Mouse (Mus musculus) ES-E14 (cell line): ENCODE results near the gene Tnfaip6. TPM values are rescaled to one million over a fixed set of nuclear protein-coding genes. Genes with fewer than 3 reads are reported as not detected.
"Not testable (repeated sequence)": the region's sequence is repeated elsewhere in the genome, so short reads cannot be mapped to it uniquely, and the experiment has no call there.

Experiments
- DNase-seq: peaks from one replicate; pipeline ENCODE4 v3.0.0-alpha.2; 2013; ENCODE audit warnings: low read depth, low spot score
- H3K27ac ChIP-seq: 2 replicates; pipeline ENCODE4 v1.5.1; 2012; ENCODE audit warnings: low read depth, mild to moderate bottlenecking, low read length, moderate library complexity, mixed read lengths; ENCODE audit not compliant: poor library complexity, insufficient read depth, severe bottlenecking
- H3K36me3 ChIP-seq: 2 replicates; pipeline ENCODE4 v1.6.1; 2012; ENCODE audit warnings: mild to moderate bottlenecking, low read length, moderate library complexity, mixed read lengths; ENCODE audit not compliant: control insufficient read depth, poor library complexity, insufficient read depth, severe bottlenecking
- H3K4me1 ChIP-seq, 2 experiments: fragments of 150-350 bp in 1 of 2; sonication (generic) in 1 of 2; 2 replicates each; pipeline ENCODE4 v1.6.1; 2012; ENCODE audit warnings: low read length in 2 of 2, mild to moderate bottlenecking in 1 of 2, mixed read lengths in 1 of 2; ENCODE audit not compliant: control insufficient read depth in 2 of 2, insufficient read depth in 2 of 2, poor library complexity in 1 of 2
- H3K4me3 ChIP-seq, 2 experiments: fragments of 150-350 bp in 1 of 2; sonication (generic) in 1 of 2; 2 replicates each; pipeline ENCODE4 v1.5.1; 2012; ENCODE audit warnings: low read length in 2 of 2, low read depth in 1 of 2, mild to moderate bottlenecking in 1 of 2, mixed read lengths in 1 of 2; ENCODE audit not compliant: insufficient read depth in 1 of 2, poor library complexity in 1 of 2, severe bottlenecking in 1 of 2
- H3K9ac ChIP-seq: 2 replicates; pipeline ENCODE4 v1.6.1; 2012; ENCODE audit warnings: low read depth, mild to moderate bottlenecking, low read length, mixed read lengths; ENCODE audit not compliant: poor library complexity, insufficient read depth, severe bottlenecking
- H3K9me3 ChIP-seq: fragments of 150-350 bp; sonication (generic); 2 replicates; pipeline ENCODE4 v1.6.1; 2012; ENCODE audit warnings: low read depth, mild to moderate bottlenecking, low read length; ENCODE audit not compliant: control insufficient read depth, insufficient read depth
- CHD2 ChIP-seq: IDR thresholded peaks from 2 replicates; pipeline ENCODE4 v1.6.1; 2014; ENCODE audit warnings: mild to moderate bottlenecking, low read depth, low read length, inconsistent platforms
- HCFC1 ChIP-seq: IDR thresholded peaks from 2 replicates; pipeline ENCODE4 v1.6.1; 2012; ENCODE audit warnings: low read length, inconsistent platforms, borderline replicate concordance; ENCODE audit not compliant: insufficient read depth
- MAFK ChIP-seq: IDR thresholded peaks from 2 replicates; pipeline ENCODE4 v1.6.1; 2014; ENCODE audit warnings: mild to moderate bottlenecking, low read depth, low read length, inconsistent platforms; ENCODE audit not compliant: insufficient read depth
- ZC3H11A ChIP-seq: IDR thresholded peaks from 2 replicates; pipeline ENCODE4 v1.6.1; 2012; ENCODE audit warnings: low read depth, mild to moderate bottlenecking, inconsistent platforms, low read length, borderline replicate concordance
- ZNF384 ChIP-seq: IDR thresholded peaks from 2 replicates; pipeline ENCODE4 v1.6.1; 2012; ENCODE audit warnings: low read depth, low read length, inconsistent platforms
- in situ Hi-C, 2 experiments: fragments of 600-800 bp; cut with MboI; formaldehyde crosslinking; loops; one replicate each; pipeline ENCODE4 v1.15.1; 2025; ENCODE audit warnings: low sequenced_read_pairs in 2 of 2, inconsistent platforms in 1 of 2; ENCODE audit not compliant: unreplicated experiment in 2 of 2
- total RNA-seq: library from RNA; depleted of rRNA; stranded (reverse); fragments of 300-350 nt; gene quantifications from 2 replicates; pipeline ENCODE4 v1.2.3, GENCODE M21; 2012; rRNA removed

Gene Tnfaip6
- 2.0 and 4.3 TPM in 2 replicates for total RNA-seq

DNA sequence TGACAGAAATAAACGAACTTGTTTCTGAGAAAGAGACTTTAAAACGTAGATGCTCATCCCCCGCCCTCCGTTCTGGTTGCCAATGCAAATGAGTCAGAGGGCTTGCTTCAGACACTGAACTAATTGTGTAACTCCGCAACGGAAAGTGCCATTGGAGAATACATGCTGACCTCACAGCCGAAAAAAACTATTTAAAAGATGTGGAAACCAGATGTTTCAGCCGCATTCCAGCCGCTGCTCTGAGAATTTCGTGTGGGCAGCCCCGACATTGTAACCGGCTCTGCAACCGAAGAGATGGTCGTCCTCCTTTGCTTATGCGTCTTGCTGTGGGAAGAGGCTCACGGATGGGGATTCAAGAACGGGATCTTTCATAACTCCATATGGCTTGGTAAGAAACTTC lies at the start of gene Tnfaip6:
Gene Tnfaip6 (plus strand): TSS at position 128 of the 400 bp plus-strand sequence.
- Histone ChIP-seq H3K4me1 (peaks cover 2 to 5% of the 10 kb centered on the region in 2 experiments; a peak in 3 of 4 replicates), H3K36me3 (no peaks in the 10 kb centered on the region), H3K4me3 (peak within 1 kb of the TSS; percentile 1 to 51; a peak in 3 of 4 replicates), H3K9me3 (no peaks in the 10 kb centered on the region), H3K9ac (no peak within 1 kb of the TSS; the same call in 1 of the 2 replicates), H3K27ac (no peak within 1 kb of the TSS)
- in situ Hi-C loops: no loop called here
- TF ChIP-seq MAFK: no peak
- TF ChIP-seq HCFC1: no peak
- no peak for TF ChIP-seq CHD2
- TF ChIP-seq ZNF384: 0 out of 2 replicates have a peak, but pooled peaks have one; percentile 14
- DNase-seq: no peak

DNA sequence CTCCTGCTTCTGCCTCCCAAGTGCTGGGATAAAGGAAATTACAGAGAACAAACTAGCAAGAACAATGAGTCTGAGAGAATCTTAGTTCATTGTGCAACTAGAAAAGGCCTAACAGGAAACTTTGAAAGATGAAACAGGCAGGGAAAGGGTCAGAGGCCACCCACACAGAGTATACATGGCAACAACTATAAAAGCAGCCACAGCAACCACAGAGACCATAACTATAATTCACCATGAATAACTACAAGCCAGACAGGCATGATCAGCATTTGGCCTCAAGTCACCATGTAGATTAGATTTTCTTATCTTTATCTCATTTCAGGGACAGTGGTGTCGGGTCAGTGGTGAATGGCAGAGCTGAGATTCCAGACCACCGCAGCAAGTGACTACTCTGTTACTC lies 48.2 kb upstream of the Tnfaip6 start:
- Histone ChIP-seq H3K4me3 (no peak overlapping the region), H3K9ac (no peak overlapping the region), H3K27ac (no peak overlapping the region)

DNA sequence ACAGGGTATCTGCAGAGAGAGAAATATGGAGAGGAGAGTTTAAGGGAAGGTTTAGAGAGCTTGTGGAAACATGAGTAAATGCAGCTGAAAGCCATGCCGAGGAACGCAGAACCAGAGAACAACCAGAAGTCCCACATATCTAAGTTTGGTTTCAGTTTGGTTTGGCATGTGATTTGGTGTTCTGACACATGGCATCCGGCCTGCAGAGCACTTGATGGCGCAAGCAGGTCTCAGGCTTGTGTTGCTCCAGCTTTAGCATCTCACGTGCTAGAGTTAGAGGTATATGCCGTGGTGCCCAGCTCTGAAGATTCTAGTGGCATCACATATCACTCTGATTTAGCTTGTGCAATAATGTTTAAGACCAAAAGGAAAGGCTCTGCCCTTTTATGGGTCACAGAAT lies 46.4 kb upstream of the Tnfaip6 start:
- no peak overlapping the region for H3K9ac ChIP-seq
- H3K9me3 ChIP-seq: no peaks in the 10 kb centered on the region
- H3K27ac ChIP-seq: no peak overlapping the region
- no peak overlapping the region for H3K4me3 ChIP-seq
- no peaks in the 10 kb centered on the region for H3K36me3 ChIP-seq
- no peak for TF ChIP-seq HCFC1
- no peak for TF ChIP-seq CHD2
- TF ChIP-seq ZC3H11A: no peak
- no peak for TF ChIP-seq ZNF384
- TF ChIP-seq MAFK: no peak
- in situ Hi-C loops: no loop called here
- DNase-seq: no peak
- no peaks in the 10 kb centered on the region for H3K4me1 ChIP-seq

More for the DNA sequence above, 48.2 kb upstream of the Tnfaip6 start:
- no peaks in the 10 kb centered on the region for H3K4me1 ChIP-seq
- no peak for DNase-seq
- in situ Hi-C loops: no loop called here
- H3K36me3 ChIP-seq: no peaks in the 10 kb centered on the region
- no peaks in the 10 kb centered on the region for H3K9me3 ChIP-seq
- TF ChIP-seq ZNF384: no peak
- no peak for TF ChIP-seq HCFC1
- no peak for TF ChIP-seq ZC3H11A
- no peak for TF ChIP-seq CHD2
- no peak for TF ChIP-seq MAFK

DNA sequence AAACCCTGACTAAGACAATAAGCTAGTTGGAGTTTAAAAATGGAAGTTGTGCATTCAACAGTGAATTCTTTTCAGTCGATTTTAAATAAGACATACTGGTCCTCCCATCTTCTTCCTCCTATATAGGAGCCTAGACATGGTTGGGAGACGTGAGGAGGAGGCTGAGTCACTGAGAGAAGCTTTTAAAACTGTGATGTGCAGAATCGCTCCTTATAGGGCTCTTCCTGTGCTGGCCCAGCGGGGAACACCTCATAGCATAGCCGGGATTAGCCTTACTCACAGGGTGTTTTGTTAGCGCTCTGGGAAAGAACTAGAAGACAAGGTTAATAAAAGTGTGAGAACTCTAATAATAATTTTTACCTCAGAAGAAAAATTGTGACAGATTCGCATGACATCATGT lies 37.8 kb upstream of the Tnfaip6 start:
- TF ChIP-seq ZNF384: no peak
- no peak for TF ChIP-seq ZC3H11A
- TF ChIP-seq MAFK: no peak
- TF ChIP-seq CHD2: no peak
- no peak for TF ChIP-seq HCFC1
- DNase-seq: no peak
- peaks cover 3 to 6% of the 10 kb centered on the region in 2 experiments; a peak in 2 of 4 replicates for H3K4me1 ChIP-seq
- H3K9ac ChIP-seq: no peak overlapping the region
- no peaks in the 10 kb centered on the region for H3K36me3 ChIP-seq
- no peaks in the 10 kb centered on the region for H3K9me3 ChIP-seq
- in situ Hi-C loops: no loop called here
- H3K4me3 ChIP-seq: no peak overlapping the region
- no peak overlapping the region for H3K27ac ChIP-seq

DNA sequence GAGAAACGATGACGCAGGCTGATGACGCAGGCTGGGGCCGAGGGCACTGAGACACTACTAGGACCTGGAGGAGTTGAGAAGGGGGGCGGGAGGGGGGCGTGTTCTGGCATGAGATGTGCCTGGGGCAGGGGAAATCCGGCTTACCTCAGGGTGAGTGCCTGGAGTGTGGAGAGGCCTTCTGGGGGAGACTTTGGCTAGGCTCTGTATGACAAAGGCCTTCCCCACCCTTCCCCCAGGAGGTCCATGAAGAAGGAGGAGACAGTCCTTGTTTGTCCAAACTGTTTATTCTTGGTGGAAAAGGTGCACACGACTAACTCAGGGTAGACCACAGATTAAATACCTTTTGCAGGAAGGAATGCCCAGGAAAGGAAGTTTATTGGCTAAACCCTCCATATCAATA lies 36.3 kb upstream of the Tnfaip6 start:
- no peaks in the 10 kb centered on the region for H3K9me3 ChIP-seq
- 0 out of 2 replicates have a peak overlapping the region, but pooled peaks have one; percentile 35 for H3K27ac ChIP-seq
- H3K4me1 ChIP-seq: peaks cover 3 to 6% of the 10 kb centered on the region in 2 experiments; a peak in 2 of 4 replicates
- in situ Hi-C loops: no loop called here
- peak; percentile 26 for DNase-seq
- H3K36me3 ChIP-seq: no peaks in the 10 kb centered on the region
- no peak overlapping the region; a peak in 1 of 4 replicates for H3K4me3 ChIP-seq
- no peak overlapping the region for H3K9ac ChIP-seq
- no peak for TF ChIP-seq ZNF384
- no peak for TF ChIP-seq MAFK
- no peak for TF ChIP-seq ZC3H11A

DNA sequence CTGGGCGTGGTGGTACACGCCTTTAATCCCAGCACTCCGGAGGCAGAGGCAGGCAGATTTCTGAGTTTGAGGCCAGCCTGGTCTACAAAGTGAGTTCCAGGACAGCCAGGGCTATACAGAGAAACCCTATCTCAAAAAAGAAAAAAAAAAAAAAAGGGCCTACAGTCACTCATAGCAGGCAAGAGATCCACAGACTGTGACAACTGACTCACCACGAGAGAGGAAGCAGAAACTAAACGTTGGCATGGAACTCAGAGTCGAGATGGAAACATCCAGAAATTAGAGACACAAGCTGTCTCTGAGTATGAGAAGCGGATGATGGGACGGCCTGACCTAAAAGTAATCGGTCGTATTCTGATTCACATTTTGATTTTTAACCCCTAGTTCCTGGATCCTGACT lies 35.5 kb upstream of the Tnfaip6 start:
- H3K36me3 ChIP-seq, H3K9ac ChIP-seq, H3K9me3 ChIP-seq, H3K27ac ChIP-seq, H3K4me3 ChIP-seq, DNase-seq, H3K4me1 ChIP-seq, in situ Hi-C loops: not testable (repeated sequence)
